Mouse (Mus musculus) layer of hippocampus, adult 9-10 months (tissue): ENCODE measurements around the gene Ceacam18.
"Not testable (repeated sequence)": the region's sequence is repeated elsewhere in the genome, so short reads cannot be mapped to it uniquely, and the experiment has no call there.

Source experiments
- DNase-seq: peaks from one replicate; pipeline ENCODE4 v3.0.0; 2022; ENCODE audit warnings: low spot score

The Ceacam18 gene

GRCm38 (mm10) chr7:43634500-43634899, at the start of gene Ceacam18:
TSS of gene Ceacam18 (plus strand) at chr7:43634707.
- DNase-seq, result no peak

GRCm38 (mm10) chr7:43584790-43585189, 49.7 kb upstream of the Ceacam18 start:
- DNase-seq, result no peak

- DNase-seq, result no peak
Measured at GRCm38 (mm10) chr7:43601884-43602283, 32.6 kb upstream of the Ceacam18 start.

- DNase-seq, result peak; percentile 35
Measured at GRCm38 (mm10) chr7:43606896-43607742, 27.4 kb upstream of the Ceacam18 start, which contains the start of gene Zfp819. TSS of gene Zfp819 (plus strand) at chr7:43607169.

GRCm38 (mm10) chr7:43607743-43608287, 26.7 kb upstream of the Ceacam18 start:
- DNase-seq, result no peak

- DNase-seq, result no peak
Measured at GRCm38 (mm10) chr7:43608316-43608824, 26.1 kb upstream of the Ceacam18 start.

- DNase-seq, result no peak
Measured at GRCm38 (mm10) chr7:43613816-43614551, 20.5 kb upstream of the Ceacam18 start.

GRCm38 (mm10) chr7:43622927-43623326, 11.6 kb upstream of the Ceacam18 start:
- DNase-seq, result no peak

- no peak for DNase-seq
Measured at GRCm38 (mm10) chr7:43623819-43624218, 10.7 kb upstream of the Ceacam18 start.

- DNase-seq, result no peak
Measured at GRCm38 (mm10) chr7:43625065-43625464, 9.4 kb upstream of the Ceacam18 start.

GRCm38 (mm10) chr7:43625794-43626422, 8.6 kb upstream of the Ceacam18 start:
- no peak for DNase-seq

- no peak for DNase-seq
Measured at GRCm38 (mm10) chr7:43633940-43634339, 567 bp upstream of the Ceacam18 start.

- DNase-seq, result no peak
Measured at GRCm38 (mm10) chr7:43636194-43636593, 1.7 kb downstream of the Ceacam18 start.

GRCm38 (mm10) chr7:43637118-43637517, 2.6 kb downstream of the Ceacam18 start:
- no peak for DNase-seq

- DNase-seq, result no peak
Measured at GRCm38 (mm10) chr7:43642587-43642986, 8.1 kb downstream of the Ceacam18 start.

GRCm38 (mm10) chr7:43643046-43643652, 8.6 kb downstream of the Ceacam18 start:
- no peak for DNase-seq

GRCm38 (mm10) chr7:43652683-43653082, 18.2 kb downstream of the Ceacam18 start:
- DNase-seq, result no peak

GRCm38 (mm10) chr7:43654519-43654918, 20.0 kb downstream of the Ceacam18 start:
- DNase-seq, result no peak

GRCm38 (mm10) chr7:43656232-43656631, 21.7 kb downstream of the Ceacam18 start:
- no peak for DNase-seq

- DNase-seq, result no peak
Measured at GRCm38 (mm10) chr7:43660002-43660401, 25.5 kb downstream of the Ceacam18 start, which contains the start of gene Siglece. TSS of gene Siglece (minus strand) at chr7:43660161.

- DNase-seq, result no peak
Measured at GRCm38 (mm10) chr7:43662804-43663203, 28.3 kb downstream of the Ceacam18 start.

GRCm38 (mm10) chr7:43667221-43667620, 32.7 kb downstream of the Ceacam18 start:
- not testable (repeated sequence) for DNase-seq
